Mouse (Mus musculus) frontal cortex, postnatal 14 days (tissue): ENCODE results near the gene Amhr2.

ENCODE experiments used
- DNase-seq, 2 experiments: peaks; one replicate each; pipeline ENCODE4 v3.0.0; 2022; ENCODE audit warnings: low spot score in 2 of 2

Gene Amhr2

DNA sequence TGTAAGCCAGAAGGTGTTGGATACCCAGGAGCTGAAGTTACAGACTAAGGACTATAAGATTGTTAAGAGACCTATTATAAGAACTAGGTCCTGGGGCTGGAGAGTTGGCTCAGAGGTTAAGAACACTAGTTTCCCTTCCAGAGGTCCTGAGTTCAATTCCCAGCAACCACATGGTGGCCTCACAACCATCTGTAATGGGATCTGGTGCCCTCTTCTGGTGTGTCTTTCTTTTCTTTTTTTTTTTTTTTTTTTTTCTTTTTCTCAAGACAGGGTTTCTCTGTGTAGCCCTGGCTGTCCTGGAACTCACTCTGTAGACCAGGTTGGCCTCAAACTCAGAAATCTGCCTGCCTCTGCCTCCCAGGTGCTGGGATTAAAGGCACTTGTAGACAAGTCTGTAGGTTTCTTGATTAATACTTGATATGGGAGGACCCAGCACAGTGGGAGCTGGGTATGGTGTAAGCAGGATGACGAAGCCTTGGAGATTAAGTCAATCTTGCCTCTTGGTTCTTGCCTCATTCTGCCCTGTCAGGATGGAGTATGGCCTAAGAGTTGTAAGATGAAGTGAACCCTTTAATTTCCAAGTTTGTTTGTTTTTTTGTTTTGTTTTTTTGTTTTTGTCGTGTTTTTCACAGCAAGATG lies 21.4 kb upstream of the Amhr2 start:
- DNase-seq: no peak

DNA sequence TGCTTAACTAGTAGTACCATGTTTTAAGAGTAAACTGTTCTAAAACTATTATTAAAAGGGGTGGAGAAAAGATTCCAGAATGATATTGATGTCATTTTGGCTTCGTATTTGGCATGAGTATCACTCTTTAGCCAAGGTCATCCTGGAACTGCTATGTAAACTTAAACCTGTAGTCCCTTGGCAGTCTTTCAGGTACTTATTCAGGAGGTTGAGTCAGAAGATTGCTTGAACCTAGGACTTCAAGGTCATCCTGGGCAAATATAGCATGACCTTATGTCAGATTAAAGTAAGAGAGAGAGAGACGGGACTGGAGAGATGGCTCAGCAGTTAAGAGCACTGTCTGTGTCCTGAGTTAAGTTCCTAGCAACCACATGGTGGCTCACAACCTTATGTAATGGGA lies 20.5 kb upstream of the Amhr2 start:
- no peak for DNase-seq

DNA sequence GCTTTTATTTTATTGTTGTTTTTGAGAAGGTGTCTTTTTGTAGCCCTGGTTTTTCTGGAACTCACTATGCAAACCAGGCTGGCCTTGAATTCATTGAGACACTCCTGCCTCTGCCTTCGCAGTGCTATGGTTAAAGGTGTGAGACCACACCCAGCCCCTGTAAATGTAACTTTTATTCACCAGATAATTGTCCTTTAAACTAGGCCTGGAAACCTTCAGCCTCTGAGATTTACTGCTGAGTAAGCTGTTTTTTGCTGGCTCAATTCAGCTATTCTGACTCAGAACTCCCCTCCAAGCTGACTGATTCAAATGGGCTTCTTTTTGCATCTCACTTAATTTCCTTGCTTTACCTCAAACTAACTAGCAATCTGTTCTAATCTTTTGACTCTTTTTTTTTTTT lies 18.2 kb upstream of the Amhr2 start:
- no peak for DNase-seq

DNA sequence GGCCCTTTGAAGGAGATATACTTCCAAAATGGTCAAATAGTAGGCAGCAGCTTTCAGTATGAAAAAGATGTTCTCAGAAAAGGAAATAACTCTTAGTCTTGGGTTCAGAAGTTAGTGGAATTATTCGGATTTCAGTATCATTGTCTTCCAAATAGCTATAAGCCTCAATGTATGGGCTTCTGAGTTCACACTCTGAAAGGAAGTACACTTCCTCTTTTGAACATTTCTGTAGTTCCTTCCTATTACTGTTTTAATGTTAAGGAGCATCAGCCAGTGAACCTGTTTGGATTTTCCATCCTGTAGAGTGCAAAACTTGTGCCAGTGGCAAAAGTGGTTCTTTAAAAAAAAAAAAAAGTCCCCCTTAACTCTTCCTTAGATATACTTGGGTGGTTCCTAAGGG lies 13.1 kb upstream of the Amhr2 start:
- no peak for DNase-seq

DNA sequence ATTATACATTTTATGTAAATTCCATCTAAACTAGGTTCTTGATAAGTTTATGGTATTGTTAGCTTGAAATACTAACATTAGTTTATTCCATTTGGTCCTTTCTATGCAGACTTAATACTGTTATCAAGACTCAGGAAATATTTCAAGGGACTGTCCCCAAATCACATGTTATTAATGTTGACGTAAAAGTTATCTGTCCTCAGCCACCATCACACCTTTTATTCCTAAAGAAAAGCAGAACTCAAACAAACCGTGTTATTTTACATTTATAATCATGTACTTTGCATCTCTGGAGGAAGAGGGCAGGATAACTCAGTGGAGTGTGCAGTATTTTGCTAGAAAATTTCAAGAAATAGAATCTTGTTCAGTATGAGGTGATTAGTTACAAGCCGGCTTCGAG lies 12.0 kb upstream of the Amhr2 start:
- no peak for DNase-seq

DNA sequence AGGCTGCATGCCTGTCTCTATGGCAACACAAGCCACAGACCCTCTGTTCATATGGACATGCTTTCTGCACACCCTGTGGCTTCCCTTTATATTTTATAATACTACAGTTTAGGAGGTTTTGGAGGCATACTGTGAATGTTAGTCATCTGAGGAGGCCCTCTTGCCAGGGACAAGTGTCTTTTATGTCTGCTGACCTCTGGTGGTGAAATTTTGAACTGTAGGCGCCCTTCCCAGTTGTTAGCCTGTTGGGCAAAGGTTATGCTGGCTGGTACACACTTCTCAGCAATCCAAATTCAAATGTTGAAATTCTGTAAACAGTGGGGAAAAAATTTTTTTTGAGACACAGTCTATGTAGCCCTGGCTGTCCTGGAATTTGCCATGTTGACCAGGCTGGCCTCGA lies 2.7 kb upstream of the Amhr2 start:
- DNase-seq: peak; percentile 59 to 82

DNA sequence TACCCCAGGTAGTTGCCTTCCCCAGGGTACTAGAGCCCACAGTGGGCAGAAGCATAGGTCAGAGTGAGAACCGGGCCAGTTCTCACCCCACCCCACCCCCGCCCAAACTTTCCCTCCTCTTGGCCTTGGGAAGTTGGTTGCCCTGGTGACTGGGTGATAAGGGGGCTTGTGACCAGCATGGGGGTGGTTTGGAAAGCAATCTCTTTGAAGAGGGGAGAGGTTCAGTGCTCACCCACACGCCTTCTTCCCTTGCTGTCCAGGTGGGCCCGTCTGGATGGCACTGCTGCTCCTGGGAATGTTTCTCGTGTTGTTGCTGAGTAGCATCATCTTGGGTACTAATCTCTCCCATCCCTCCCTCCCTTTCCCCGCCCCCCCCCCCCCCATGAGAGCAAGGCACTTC lies 1.3 kb downstream of the Amhr2 start:
- DNase-seq: no peak

DNA sequence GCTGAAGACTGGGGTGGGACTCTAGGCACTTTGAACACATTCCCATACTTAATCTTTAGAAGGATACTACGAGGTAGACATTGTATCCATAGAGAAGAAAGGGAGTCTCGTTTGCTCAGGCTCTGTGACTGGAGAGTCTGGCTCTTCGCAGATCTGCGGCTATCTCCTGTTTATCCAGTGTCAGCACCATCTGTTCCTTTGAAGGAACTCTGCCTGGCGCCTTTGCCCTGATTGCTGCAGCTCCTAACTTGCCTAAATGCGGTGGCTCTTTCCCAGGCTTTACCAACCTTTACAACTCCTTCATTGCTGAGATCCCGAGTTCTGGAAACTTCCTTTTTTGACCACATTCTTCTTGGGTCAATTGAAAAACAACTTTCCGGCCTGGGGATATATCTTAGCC lies 4.2 kb downstream of the Amhr2 start:
- no peak for DNase-seq

DNA sequence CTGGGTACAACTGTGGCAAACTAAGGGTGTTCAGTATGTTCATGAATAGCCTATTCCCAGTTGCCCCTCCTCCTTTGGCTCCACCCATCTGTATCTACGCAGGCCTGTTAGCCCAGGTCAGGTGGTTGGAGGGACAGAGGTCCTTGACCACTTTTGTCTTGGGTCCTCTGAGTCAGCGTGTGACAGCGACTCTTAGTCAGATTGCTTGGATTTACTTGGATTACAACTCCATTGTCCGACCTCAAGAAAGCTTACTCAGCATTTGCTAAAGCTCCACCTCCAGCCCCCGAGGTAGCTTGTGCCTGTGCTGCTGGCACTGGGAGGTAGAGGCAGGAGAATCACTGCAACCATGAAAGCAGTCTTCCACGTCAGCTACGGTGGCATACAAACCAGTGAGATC lies 5.8 kb downstream of the Amhr2 start:
- no peak for DNase-seq

DNA sequence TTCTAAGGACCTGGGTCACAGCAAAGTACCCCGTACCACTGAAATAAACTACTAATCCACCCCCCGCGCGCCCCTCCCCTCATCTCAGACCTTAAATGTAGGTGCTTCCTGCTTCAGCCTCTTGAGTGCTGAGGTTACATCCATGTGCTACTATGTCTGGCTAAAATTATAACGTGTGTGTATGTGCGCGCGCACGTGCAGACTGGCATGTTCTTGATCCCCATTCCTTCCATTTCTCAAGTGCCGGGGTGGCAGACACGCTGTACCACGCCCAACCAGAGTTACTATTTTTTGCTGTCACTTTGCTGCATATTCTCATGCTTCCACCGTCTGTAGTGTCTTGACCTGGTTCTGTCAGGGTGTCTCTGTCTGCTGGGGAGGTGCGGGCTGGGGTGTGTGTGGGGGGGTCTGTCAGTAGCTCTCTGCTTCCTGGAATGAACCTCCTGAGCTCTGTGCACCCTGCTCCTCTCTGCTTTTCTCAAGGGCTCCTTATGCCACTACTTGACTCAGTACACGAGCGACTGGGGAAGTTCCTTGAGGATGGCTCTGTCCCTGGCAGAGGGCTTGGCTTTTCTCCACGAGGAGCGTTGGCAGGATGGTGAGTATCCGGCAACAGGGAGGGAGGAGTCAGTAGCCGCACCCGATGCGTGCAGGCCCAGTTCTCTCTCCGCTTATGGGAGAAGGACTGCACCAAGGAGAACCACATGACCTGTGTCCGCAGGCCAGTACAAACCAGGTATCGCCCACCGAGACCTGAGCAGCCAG lies 6.7 kb downstream of the Amhr2 start:
- DNase-seq: no peak

DNA sequence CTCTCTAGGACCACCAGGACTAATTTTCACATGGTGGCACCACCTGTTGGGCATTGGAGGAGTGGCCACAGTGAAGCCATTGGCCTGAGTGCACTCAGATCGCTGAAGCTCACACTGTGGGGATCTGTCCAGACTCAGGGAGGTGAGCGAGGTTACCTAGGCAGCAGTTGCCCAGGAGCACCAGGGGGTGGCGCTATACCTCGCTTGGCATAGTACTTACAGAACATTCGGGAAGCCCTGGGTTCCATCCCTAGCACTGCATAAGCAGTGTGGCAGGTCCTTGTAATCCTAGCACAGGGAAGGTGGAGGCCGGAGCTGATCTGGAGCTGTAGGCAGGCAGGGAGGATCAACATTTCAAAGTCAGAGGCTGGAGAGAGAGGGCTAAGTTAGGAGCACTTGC lies 10.8 kb downstream of the Amhr2 start:
- DNase-seq: no peak

DNA sequence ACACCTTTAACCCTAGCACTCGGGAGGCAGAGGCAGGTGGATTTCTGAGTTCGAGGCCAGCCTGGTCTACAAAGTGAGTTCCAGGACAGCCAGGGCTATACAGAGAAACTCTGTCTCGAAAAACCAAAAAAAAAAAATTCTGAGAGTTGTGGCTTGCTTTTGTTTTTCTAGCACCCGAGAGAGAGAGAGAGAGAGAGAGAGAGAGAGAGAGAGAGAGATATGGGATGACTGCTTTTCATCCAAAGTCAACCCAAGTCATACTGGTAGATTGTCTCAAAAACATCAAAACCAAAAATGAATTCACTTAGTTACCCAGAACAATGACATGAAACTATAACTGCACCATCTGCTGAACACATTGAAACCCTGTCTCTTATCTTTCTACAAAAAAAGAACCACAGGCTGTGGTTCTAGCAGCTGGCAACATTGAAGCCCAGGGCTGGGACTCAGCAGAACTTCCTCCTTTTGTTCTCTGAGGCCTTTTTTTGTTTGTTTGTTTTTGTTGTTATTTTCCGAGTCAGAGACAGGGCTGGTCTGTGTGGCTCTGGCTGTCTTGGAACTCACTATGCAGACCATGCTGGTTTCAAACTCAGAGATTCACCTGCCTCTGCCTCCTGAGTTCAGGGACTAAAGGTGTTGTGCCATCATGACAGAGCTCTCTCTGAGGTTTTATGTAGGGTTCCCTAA lies 13.0 kb downstream of the Amhr2 start:
- DNase-seq: no peak

DNA sequence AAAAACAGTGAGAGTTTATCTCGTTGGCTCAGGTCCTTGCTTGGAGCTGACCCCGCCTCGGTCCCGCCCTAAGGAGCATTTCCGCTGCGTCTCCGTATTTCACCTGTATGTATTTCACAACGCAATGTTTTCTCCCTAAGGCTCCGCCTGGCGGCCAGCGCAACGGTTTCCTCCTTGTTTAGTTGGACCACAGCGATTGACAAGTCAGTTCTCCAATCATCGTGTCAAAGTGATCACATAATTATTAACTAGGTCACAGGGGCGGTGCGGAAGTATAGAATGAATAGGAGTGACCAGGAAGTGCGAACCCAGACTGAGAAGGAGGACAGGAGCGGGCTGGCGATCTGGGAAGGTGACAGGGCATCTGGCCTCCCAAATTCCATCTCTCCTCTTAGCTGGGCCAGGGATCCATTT lies 13.7 kb downstream of the Amhr2 start, which contains the start of gene Prr13:
Prr13 (plus strand) TSS at position 125 of the 414 bp plus-strand sequence.
- DNase-seq: peak; percentile 77 to 82

DNA sequence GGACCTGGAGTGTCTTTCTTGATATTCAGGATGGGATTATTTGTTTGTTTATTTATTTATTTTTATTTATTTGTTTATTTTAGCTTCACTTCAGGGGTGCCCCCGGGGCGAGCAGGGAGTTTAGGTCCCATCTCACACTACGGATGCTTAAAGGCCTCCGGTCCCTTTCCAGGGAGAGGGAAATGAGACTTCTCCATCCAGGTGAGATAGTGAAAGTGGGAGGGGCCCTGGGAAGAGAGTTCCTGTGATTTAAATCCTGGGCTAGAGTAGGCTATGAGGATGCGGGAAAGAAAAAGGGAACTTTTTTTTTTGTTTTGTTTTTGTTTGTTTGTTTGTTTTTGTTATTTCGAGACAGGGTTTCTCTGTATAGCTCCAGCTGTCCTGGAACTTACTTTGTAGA lies 14.2 kb downstream of the Amhr2 start:
- DNase-seq: no peak

DNA sequence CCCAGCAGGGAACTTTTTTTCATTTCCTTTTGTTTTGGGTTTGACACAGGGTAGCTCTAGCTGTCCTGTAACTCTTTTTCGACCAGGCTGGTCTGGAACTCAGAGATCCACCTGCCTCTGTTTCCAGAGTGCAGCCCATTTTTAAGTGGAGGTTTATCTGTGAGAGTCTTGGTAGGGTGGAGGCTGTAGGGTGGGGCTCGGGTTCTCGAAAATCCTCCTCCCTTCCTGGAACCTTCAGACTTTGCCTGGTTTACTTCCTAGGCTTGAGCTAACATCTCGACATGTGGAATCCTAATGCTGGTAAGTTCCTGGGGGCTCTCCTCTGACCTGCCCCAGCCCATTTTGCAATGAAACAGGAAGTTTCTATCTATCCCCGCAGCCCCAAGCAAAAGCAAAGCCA lies 14.7 kb downstream of the Amhr2 start:
- no peak for DNase-seq

DNA sequence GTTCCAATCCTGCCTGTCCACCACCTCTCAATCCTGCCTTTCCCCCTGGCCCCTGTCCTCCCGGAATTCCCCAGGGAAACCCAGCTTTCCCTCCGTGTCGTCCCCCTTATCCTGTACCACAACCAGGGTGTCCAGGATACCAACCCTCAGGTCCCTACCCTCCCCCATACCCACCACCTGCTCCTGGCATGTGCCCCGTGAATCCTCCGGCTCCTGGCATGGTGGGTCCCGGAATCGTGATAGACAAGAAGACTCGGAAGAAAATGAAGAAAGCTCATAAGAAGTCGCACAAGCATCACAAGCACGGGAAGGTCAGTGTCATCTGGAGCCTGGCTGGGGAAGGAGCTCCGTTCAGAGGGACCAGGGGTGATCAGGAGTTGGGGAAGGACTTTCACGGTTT lies 15.2 kb downstream of the Amhr2 start:
- DNase-seq: no peak

DNA sequence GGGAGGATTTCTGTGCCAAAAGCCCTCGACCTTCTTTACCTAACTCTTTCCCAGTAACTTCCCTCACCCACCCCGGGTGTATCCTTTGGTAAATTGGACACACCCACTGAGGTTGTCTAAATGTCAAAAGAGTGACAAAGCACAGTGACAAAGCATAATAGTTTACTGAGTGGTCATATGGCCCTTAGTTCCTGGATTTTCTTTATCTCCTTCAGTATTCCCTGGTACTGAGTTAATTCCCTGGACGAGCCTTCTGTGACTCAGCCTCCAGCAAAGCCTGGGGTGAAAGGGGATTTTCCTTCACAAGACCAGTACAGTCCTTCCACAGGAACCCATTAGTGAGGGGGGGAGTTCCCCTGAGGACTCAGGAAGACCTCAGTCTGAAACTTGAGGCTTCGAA lies 15.8 kb downstream of the Amhr2 start:
- no peak for DNase-seq

DNA sequence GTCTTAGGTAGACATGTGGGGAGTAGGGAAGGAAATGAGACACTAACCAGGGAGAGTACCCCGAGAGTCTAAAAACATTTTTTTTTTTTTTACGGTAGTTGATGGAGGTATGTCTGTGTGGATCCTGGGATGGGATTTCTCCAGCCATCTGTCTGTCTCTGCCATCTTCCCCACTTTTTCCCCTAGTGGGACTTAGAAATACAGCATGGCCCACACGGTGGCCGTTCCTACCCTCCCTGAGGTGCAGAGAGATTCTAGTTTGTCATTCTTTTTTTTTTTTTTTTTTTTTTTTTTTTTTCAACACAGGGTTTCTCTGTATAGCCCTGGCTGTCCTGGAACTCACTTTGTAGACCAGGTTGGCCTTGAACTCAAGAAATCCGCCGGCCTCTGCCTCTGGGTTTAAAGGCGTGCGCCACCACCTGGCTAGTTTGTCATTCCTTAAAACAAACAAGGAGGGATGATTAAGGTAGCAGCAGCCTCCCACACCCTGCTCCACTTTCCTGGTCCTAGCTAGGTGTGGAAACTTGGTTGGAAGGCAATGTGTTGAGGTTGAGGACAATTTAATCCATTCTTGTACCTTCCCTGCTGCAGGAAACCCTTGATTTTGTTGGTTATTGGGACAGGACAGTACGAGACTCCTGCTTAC lies 16.4 kb downstream of the Amhr2 start:
- DNase-seq: no peak

DNA sequence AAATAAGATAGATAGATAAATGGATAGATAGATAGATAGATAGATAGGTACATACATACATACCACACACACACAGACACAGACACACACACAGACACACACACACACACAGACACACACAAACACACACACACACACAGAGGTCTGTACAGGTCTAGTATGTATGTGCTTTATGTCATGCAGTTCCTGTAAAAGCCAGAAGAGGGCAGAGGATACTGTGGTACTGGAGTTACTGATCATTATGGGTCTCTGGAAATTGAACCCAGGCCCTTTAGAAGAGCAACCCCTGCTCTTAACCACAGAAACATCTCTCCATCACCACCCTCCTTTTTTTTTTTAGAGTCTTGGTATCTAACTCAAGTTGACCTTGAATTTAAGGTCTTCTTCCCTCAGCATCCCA lies 18.5 kb downstream of the Amhr2 start:
- no peak for DNase-seq

DNA sequence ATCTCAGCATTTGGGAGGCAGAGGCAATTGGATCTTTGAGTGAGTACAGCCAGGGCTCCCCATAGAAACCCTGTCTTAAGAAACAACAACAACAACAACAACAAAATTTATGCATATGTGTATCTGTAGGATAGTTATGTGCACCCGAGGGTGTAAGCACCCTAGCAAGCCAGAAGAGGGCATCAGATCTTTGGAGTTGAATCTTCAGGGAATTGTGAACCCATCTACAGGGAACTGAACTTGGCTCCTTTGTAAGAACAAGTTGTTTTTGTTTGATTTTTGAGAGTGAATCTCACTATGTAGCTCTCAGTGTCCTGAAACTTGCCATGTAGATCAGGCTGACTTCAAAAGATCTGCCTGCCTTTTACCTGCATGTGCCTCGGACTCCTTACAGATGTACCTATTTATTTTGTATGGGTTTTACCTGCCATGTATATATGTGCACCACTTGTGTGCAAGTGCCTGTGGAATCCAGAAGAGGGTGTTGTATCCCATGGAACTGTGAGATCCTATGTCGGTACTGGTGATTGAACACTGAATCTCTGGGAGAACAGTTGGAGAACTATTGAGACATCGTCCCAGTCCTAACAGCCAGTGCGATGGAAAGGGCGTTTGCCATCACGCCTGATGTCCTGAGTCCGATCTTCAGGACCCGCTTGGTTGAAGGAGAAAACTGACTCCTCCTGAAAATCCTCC lies 23.7 kb downstream of the Amhr2 start:
- no peak for DNase-seq

DNA sequence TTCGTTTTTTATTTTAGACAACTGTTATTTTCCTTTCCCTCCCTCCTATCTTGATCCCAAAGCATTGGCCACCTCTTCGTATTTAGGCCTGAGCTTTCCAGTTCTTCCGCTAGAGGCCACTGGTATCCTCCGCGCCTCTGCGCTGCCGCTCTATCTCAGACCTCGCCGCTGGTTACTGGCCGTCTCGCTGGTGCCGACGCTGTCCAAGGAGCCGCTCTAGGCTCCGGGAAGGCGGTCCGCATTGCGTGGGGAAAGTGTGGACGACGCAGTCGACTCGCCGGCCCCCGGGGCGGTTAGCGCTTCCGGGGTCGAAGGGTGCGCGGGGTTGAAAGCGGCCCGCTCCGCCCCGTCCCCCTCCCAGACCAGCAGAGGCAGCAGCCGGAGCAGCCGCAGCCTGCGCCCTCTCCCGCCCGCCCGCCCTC lies 25.0 kb downstream of the Amhr2 start, which contains the start of gene Pcbp2:
Pcbp2 (plus strand) TSS at position 357 of the 422 bp plus-strand sequence.
- DNase-seq: peak; percentile 93
